Mouse (Mus musculus) stomach, embryonic 16.5 days (tissue): ENCODE measurements around the gene Lpar3. TPM values are rescaled to one million over a fixed set of nuclear protein-coding genes. Genes with fewer than 3 reads are reported as not detected.

Experiments
- ATAC-seq: fragments of 200-750 bp; cut with Nextera tagmentation; 2 replicates; pipeline ENCODE4 v1.8.0; 2017; ENCODE audit warnings: moderate number of reproducible peaks, moderate TSS enrichment; ENCODE audit not compliant: insufficient read depth, low FRiP score
- H3K27ac ChIP-seq: fragments of 300-500 bp; sonication (generic); 2 replicates; pipeline ENCODE4 v1.5.1; 2014; ENCODE audit warnings: low read length
- H3K27me3 ChIP-seq: fragments of 300-500 bp; sonication (generic); 2 replicates; pipeline ENCODE4 v1.6.1; 2014; ENCODE audit warnings: low read length, control low read depth, mixed read lengths; ENCODE audit not compliant: control insufficient read depth, insufficient read depth
- H3K36me3 ChIP-seq: fragments of 300-500 bp; sonication (generic); 2 replicates; pipeline ENCODE4 v1.6.1; 2014; ENCODE audit warnings: low read length; ENCODE audit not compliant: control insufficient read depth, insufficient read depth
- H3K4me1 ChIP-seq: fragments of 300-500 bp; sonication (generic); 2 replicates; pipeline ENCODE4 v1.6.1; 2014; ENCODE audit warnings: low read length, control low read depth, mixed read lengths; ENCODE audit not compliant: control insufficient read depth, insufficient read depth
- H3K4me2 ChIP-seq: fragments of 300-500 bp; sonication (generic); 2 replicates; pipeline ENCODE4 v1.6.1; 2014; ENCODE audit warnings: low read depth, low read length, mixed read lengths
- H3K4me3 ChIP-seq: fragments of 300-500 bp; sonication (generic); replicated peaks from 2 replicates; pipeline ENCODE4 v1.5.1; 2014; ENCODE audit warnings: mild to moderate bottlenecking, low read length
- H3K9ac ChIP-seq: fragments of 300-500 bp; sonication (generic); 2 replicates; pipeline ENCODE4 v1.6.1; 2014; ENCODE audit warnings: low read length
- H3K9me3 ChIP-seq: fragments of 300-500 bp; sonication (generic); replicated peaks from 2 replicates; pipeline ENCODE4 v1.6.1; 2016; ENCODE audit warnings: low read length, control low read depth; ENCODE audit not compliant: control insufficient read depth
- WGBS: fragments of 180-500 bp; shearing (Covaris S2); extraction: QIAGEN DNeasy Blood & Tissue Kit; methylation state at CpG from one replicate; pipeline ENCODE4 v1.1.7; 2014; 5-methylcytosine and 5-hydroxymethylcytosine counted together
- polyA plus RNA-seq: library from polyadenylated mRNA; unstranded; fragments of >200 nt; fragmentation: Nextera tagmentation; extraction: Ambion mirVana; gene quantifications from 2 replicates; pipeline ENCODE4 v1.2.1, GENCODE M21; 2015

Lpar3 gene
- polyA plus RNA-seq, 1 experiment from 2014 or later = 1.3 TPM

DNA sequence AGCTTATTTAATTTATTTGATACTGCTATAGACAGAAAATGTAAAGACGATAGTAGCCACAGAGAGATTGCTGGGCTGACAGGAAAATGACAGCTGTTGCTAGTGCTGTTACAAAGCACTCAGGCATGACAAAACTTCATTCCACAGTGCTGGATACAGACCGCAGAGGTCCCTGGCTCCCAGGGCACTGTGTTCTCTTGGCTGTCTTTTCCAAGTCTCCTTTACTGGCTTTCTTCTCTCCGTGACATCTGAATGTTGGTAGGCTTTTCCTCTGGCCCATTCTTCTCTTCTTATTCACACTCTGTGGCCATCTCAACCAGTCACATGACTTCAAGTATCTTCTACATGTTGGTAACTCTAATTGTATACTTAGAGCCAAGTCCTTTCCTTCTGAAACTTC, 86.6 kb downstream of the Lpar3 start:
- H3K27me3 ChIP-seq = no peaks in the 10 kb centered on the region
- no peaks in the 10 kb centered on the region for H3K9me3 ChIP-seq
- no peaks in the 10 kb centered on the region for H3K4me1 ChIP-seq
- H3K9ac ChIP-seq = no peak overlapping the region
- no peak overlapping the region for H3K4me2 ChIP-seq
- H3K4me3 ChIP-seq = no peak overlapping the region
- WGBS = 74% methylated on average over 3 of the region's 3 CpGs
- no peak overlapping the region for H3K27ac ChIP-seq
- no peaks in the 10 kb centered on the region for H3K36me3 ChIP-seq
- no peak for ATAC-seq

DNA sequence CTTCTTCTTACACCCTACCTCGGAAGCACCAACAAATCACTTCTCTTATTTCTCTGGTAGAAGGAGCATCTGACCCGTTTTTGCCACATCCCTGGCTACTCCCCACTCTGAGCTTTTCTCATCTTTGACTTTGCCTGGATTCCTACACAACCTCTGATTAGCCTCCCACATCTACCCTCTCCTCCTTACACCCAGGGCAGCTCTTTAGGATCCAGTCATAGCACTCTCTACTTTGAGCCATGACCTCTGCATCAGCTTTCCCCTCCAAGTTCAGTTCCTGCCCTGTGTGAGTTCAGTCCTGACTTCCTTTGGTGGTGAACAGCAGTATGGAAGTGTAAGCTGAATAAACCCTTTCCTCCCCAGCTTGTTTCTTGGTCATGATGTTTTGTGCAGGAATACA, 87.1 kb downstream of the Lpar3 start:
- Histone ChIP-seq H3K27me3 (no peaks in the 10 kb centered on the region), H3K9ac (no peak overlapping the region), H3K27ac (no peak overlapping the region), H3K9me3 (no peaks in the 10 kb centered on the region), H3K4me3 (no peak overlapping the region), H3K4me1 (no peaks in the 10 kb centered on the region), H3K4me2 (no peak overlapping the region), H3K36me3 (no peaks in the 10 kb centered on the region)
- WGBS = 73% methylated on average over 2 of the region's 2 CpGs
- no peak for ATAC-seq

DNA sequence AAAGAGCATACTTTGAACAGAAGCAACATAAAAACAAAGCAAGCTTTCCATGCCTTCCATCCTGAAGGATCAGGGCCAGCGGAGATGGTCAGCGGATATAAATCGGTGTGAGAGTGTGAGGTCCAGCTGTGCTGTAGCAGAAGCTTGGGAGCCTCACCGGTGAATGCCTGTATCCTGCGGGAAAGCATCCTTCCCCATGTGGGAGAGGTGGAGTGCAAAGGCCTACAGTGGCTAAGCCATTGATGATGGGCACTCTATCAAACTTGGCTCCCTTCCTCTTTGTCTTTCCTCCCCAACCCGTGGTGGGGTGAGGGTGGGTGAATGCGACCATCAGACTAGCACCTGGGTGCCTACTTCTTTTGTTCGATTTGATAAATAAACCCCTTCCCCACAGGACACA, 88.8 kb downstream of the Lpar3 start:
- Histone ChIP-seq H3K4me2 (no peak overlapping the region), H3K27me3 (no peaks in the 10 kb centered on the region), H3K4me3 (no peak overlapping the region), H3K9me3 (no peaks in the 10 kb centered on the region), H3K36me3 (no peaks in the 10 kb centered on the region), H3K9ac (no peak overlapping the region), H3K27ac (no peak overlapping the region), H3K4me1 (no peaks in the 10 kb centered on the region)
- ATAC-seq = no peak
- WGBS = 76% methylated on average over 8 of the region's 8 CpGs

DNA sequence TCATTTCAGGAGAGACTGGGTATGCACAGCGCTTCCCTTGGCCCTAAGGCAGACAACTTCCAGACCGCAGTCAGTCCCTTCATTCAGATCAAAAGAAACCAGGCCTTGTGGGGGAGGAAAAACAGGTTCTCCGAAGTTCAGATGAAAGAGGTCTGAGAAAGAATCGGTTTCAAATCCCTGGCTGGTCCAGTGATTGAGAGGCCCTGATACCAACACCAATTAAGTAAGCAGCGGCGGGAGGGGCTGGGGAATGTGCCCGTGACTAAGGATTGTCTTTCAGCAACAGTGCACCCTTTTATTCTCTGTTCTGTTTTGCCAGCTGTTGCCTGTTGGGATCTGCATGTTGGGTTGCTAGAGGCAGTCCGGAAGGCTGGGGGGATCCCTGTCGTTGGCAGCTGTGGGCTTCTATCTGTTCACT, 90.4 kb downstream of the Lpar3 start:
- H3K36me3 ChIP-seq = no peaks in the 10 kb centered on the region
- 27% methylated on average over 9 of the region's 9 CpGs for WGBS
- H3K4me3 ChIP-seq = no peak overlapping the region
- no peak overlapping the region for H3K27ac ChIP-seq
- H3K4me2 ChIP-seq = no peak overlapping the region
- ATAC-seq = no peak
- H3K9me3 ChIP-seq = no peaks in the 10 kb centered on the region
- H3K4me1 ChIP-seq = no peaks in the 10 kb centered on the region
- no peaks in the 10 kb centered on the region for H3K27me3 ChIP-seq
- no peak overlapping the region for H3K9ac ChIP-seq

DNA sequence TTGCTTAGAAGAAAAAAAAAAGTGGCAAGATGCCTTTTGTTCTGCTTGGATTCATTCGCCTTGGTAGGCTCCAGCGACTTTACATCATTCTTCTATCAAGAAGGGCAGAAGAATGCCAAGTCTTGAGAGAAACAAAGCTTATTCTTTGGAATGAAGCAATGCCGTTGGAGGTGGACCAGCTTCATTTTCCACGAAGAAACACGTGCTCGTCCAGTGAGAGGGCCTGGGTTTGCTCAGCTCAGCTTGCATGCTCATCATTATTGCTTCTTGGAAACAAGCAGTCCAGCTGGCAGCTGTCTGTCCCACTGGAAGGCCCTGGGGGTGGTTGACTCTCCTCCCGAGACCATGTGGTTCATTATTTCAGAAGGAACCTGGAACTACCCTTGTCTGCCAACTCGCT, 94.7 kb downstream of the Lpar3 start:
- H3K4me3 ChIP-seq = no peak overlapping the region
- H3K4me1 ChIP-seq = no peaks in the 10 kb centered on the region
- H3K36me3 ChIP-seq = no peaks in the 10 kb centered on the region
- ATAC-seq = no peak
- no peaks in the 10 kb centered on the region for H3K27me3 ChIP-seq
- 82% methylated on average over 8 of the region's 8 CpGs for WGBS
- H3K9ac ChIP-seq = no peak overlapping the region
- H3K4me2 ChIP-seq = no peak overlapping the region
- H3K27ac ChIP-seq = no peak overlapping the region
- H3K9me3 ChIP-seq = no peaks in the 10 kb centered on the region

DNA sequence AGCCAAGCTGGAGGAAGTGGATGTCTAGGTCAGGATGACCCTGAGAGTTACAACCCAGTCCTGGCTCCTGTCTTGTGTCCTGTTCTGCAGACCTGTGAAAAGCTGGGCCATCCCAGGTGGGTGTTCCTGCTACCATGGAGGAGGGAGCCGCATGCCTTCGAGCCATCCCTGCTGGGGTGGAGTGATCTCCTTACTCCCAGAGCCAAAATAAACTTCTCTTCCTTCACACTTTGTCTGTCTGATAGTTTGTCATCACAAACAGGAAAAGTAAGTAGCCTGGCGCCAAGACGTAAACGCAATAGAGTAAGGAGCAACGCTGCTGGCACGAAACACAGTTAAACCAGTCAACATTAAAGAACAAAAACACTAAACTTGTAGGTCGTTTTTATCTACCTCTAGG, 95.5 kb downstream of the Lpar3 start:
- Histone ChIP-seq H3K9ac (no peak overlapping the region), H3K27ac (no peak overlapping the region), H3K4me1 (no peaks in the 10 kb centered on the region), H3K27me3 (no peaks in the 10 kb centered on the region), H3K4me3 (no peak overlapping the region), H3K4me2 (no peak overlapping the region), H3K36me3 (no peaks in the 10 kb centered on the region), H3K9me3 (no peaks in the 10 kb centered on the region)
- ATAC-seq = no peak
- 79% methylated on average over 8 of the region's 8 CpGs for WGBS

DNA sequence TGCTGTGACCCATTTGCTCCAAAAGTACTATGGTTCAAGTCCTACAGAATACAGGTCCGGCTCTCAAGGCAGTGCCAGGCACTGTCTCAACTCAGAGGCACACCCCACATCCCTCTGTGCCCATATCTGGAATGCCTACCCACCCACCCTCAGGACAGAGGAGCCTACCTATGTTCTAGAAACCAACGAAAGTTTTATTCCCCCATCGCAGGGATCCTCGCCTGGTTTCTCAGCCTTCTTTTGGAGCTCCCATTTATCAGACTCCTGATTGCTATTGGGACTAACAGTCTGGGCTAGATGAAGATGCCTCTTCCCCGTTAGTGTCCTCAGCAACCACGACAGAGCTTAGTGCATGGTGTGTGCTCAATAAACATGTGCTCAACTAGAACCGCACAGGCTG, 96.6 kb downstream of the Lpar3 start:
- WGBS = 79% methylated on average over 7 of the region's 7 CpGs
- H3K9ac ChIP-seq = no peak overlapping the region
- no peak overlapping the region for H3K27ac ChIP-seq
- ATAC-seq = no peak
- H3K36me3 ChIP-seq = no peaks in the 10 kb centered on the region
- no peaks in the 10 kb centered on the region for H3K9me3 ChIP-seq
- no peaks in the 10 kb centered on the region for H3K27me3 ChIP-seq
- H3K4me3 ChIP-seq = no peak overlapping the region
- H3K4me1 ChIP-seq = no peaks in the 10 kb centered on the region
- no peak overlapping the region for H3K4me2 ChIP-seq

DNA sequence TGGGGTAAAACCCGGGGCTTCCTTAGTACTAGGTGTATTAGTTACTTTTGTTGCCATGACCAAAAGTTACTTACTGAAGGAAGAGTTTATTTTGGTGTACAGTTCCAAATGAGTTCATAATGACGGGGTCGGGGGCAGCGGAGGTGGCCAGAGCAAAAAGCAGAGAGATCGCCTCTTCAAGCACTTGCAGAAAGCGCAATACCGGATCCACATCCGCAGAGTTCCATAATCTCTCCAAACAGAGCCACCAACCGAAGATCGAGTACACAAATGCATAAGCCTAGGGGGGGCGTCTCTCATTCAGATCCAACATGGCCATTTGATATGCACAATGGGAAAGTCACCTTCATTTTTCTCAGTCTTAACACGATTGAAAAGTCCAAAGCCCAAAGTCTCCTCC, 97.1 kb downstream of the Lpar3 start:
- no peaks in the 10 kb centered on the region for H3K9me3 ChIP-seq
- no peaks in the 10 kb centered on the region for H3K27me3 ChIP-seq
- no peak overlapping the region for H3K9ac ChIP-seq
- WGBS = 82% methylated on average over 12 of the region's 12 CpGs
- no peak for ATAC-seq
- H3K4me2 ChIP-seq = no peak overlapping the region
- no peak overlapping the region for H3K27ac ChIP-seq
- H3K36me3 ChIP-seq = no peaks in the 10 kb centered on the region
- no peak overlapping the region for H3K4me3 ChIP-seq
- no peaks in the 10 kb centered on the region for H3K4me1 ChIP-seq

DNA sequence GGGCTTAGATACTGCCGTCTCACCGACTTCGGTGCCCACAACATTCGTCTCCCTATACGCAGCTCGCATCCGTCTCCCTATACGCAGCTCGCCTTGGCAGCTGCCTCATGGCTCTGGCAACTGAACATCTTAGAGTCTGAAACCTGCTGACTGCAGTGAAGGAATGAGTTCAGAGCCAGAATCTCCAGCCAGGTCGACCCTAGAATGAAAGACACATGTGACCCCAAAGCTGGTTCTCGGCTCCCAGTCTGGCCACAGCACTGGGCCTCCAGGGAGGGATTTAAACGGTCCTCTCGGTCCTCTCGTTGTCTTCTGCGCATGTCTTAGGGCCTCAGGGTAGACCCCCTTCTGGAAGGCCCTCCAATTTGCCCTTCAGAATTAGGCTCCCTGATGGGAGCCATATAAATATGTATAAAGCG, 97.8 kb downstream of the Lpar3 start:
- no peaks in the 10 kb centered on the region for H3K9me3 ChIP-seq
- H3K9ac ChIP-seq = no peak overlapping the region; the same call in 1 of the 2 replicates
- ATAC-seq = no peak
- no peak overlapping the region for H3K4me2 ChIP-seq
- WGBS = 75% methylated on average over 16 of the region's 16 CpGs
- no peaks in the 10 kb centered on the region for H3K36me3 ChIP-seq
- H3K27ac ChIP-seq = no peak overlapping the region
- no peak overlapping the region for H3K4me3 ChIP-seq
- no peaks in the 10 kb centered on the region for H3K4me1 ChIP-seq
- H3K27me3 ChIP-seq = no peaks in the 10 kb centered on the region

DNA sequence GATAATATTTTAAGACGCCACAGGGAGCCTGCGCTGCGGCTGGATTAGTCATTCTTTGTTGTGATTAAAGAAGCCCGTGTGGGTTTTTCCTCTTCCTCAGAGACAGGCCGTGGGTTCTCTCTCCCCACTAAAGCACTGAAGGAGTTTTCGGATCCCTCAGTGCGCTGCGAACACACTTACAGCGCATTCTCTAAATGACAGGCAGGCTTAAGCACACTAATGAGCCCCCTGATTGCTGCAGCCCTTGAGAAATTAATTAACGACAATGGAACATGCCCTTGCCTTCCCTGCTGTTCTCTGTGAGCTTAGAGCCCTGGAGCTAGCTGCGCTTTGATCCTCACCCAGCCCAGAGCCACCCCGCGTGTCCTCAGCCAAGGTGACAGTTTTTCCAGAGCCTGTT, 98.2 kb downstream of the Lpar3 start:
- no peaks in the 10 kb centered on the region for H3K4me1 ChIP-seq
- no peaks in the 10 kb centered on the region for H3K27me3 ChIP-seq
- WGBS = 45% methylated on average over 13 of the region's 13 CpGs
- no peaks in the 10 kb centered on the region for H3K9me3 ChIP-seq
- ATAC-seq = no peak
- no peak overlapping the region for H3K4me2 ChIP-seq
- H3K4me3 ChIP-seq = no peak overlapping the region
- no peak overlapping the region for H3K27ac ChIP-seq
- H3K36me3 ChIP-seq = no peaks in the 10 kb centered on the region
- H3K9ac ChIP-seq = peak overlapping the region; percentile 36; the same call in 1 of the 2 replicates
